Mouse (Mus musculus) heart, adult 11 months (tissue): ENCODE measurements at regions not wholly inside any gene's neighbourhood (a gene's known extent, or its start where the extent isn't known, plus 50 kb on each side); places are given as distances from the start of the nearest gene placed in this dataset.
"Not testable (repeated sequence)": the region's sequence is repeated elsewhere in the genome, so short reads cannot be mapped to it uniquely, and the experiment has no call there.

Source experiments
- DNase-seq: peaks from one replicate; pipeline ENCODE4 v3.0.0; 2022

DNA sequence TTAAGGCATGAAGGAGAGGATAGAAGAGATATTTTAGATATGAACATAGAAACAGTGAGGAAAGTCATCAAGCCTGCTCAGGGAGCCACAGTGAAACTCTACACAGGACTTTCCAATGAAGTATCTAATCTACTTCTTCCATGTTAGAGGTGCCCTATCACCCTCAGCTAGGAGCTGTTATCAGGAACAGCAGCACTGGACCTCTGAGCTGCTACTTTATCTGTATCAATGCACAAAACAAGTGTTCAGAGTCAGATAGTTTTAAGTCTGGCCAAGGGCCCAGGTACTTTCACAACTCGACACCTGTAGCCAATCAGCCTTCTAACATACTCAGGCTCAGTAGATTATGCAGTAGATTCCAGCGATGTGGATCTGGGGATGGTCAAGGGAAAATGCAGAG, 210.7 kb upstream of the Grid2 start:
- no peak for DNase-seq

DNA sequence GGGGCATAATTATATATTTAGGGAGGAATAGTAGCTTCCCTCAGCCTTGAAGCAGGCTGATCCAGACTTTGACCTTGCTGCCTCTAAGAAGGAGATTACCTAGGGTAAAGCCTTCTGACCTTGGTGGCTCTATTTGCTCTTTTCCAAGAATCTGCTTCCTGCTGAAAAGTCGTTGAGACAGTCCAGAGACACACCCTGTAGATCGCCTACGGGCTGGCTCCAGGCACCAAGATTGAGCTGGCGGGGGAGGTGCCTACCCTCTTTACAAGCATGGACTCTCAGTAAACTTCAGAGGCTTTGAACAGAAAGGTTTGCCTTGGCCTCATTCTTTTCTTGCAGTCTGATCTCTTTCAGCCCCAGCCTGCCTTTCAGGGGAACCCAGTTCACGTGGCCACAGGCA, 191.1 kb upstream of the Grid2 start:
- peak; percentile 58 for DNase-seq

GRCm38 (mm10) chr6:63088225-63088624, 167.5 kb upstream of the Grid2 start:
- DNase-seq: no peak

- not testable (repeated sequence) for DNase-seq
These were observed 126.8 kb upstream of the Grid2 start for GRCm38 (mm10) chr6:63128834-63129233.

GRCm38 (mm10) chr6:63149300-63149699, 106.4 kb upstream of the Grid2 start:
- no peak for DNase-seq

DNA sequence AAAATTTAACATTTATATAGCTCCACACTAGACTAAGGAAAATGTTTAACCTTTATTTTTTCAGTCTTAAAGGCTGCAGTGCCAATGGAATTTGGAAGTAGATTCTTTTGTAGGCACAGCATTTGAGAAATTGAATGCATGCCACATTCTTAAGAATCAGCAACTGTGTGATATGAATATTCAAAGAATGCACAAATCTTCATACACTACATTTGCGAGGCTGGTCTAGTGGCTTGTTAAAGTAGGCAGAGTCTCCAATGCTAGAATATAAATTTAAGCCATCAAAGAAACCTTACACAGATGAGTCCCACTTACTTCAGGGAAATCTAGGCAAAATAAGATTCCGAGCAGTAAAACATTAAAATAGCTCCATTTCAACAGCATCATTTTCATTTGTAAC, 75.5 kb upstream of the Grid2 start:
- DNase-seq: no peak
